Mouse (Mus musculus): Measurements from ENCODE around the gene Nudt22. TPM values are rescaled to one million over a fixed set of nuclear protein-coding genes. Genes with fewer than 3 reads are reported as not detected.

The Nudt22 gene
- polyA plus RNA-seq, 1 experiment from 2014 or later: 15.3 TPM

DNA sequence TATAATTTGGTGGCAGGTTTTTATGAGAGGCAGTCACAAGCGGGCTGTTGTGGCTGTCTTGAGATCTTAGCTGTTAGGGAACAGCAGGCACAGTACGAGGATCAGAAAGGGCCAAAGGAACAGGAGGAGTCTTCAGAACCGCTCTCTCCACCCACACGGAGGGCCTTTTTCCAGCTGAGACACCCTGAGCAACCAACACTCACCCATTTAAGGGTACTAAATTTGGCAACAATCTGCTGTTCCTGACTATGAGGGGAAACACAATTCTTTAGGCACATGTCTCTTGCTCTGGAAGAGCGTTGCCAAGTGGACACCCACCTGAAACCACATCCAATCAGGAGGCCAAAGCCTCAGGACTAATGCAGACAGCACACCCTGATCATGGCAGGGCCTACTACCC lies 33.6 kb upstream of the Nudt22 start:
- ATAC-seq (ENCODE audit: insufficient number of reproducible peaks, insufficient read depth, low FRiP score, low read depth): no peak
- Histone ChIP-seq H3K4me2 (replicated peaks; ENCODE audit: low read depth, low read length) (no peak overlapping the region), H3K4me1 (ENCODE audit: control insufficient read depth, insufficient read depth, low read length) (no peaks in the 10 kb centered on the region), H3K27ac (ENCODE audit: low read length) (no peak overlapping the region), H3K4me3 (ENCODE audit: low read depth, low read length) (no peak overlapping the region), H3K9ac (replicated peaks; ENCODE audit: low read depth, low read length) (no peak overlapping the region), H3K27me3 (ENCODE audit: control insufficient read depth, insufficient read depth, low read length) (no peaks in the 10 kb centered on the region), H3K9me3 (ENCODE audit: control insufficient read depth, low read depth, low read length) (no peaks in the 10 kb centered on the region), H3K36me3 (ENCODE audit: control insufficient read depth, insufficient read depth, low read length) (peaks cover 89% of the 10 kb centered on the region)
- WGBS: 95% methylated on average over 5 of the region's 5 CpGs

DNA sequence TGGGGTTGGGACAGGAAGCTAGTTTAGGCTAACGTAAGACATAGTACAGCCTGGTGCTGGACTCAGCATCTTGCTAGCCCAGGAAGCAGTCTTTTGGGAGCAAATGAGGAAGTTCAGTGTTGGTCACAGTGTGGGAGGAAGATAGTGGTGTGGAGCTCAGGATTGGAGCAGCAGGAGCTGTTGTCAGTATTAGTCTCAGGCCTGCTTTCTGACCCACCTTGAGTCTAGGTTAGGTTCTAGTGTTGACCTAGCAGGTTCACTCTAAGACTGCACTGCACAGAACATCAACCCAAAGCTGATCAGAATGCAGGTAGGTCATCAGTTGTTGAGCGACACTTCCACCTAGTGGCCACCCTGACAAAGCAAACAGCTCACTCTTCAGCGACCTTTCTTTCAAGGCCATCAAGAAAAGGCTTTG lies 24.3 kb upstream of the Nudt22 start:
- 47% methylated on average over 3 of the region's 3 CpGs for WGBS
- ATAC-seq (ENCODE audit: insufficient number of reproducible peaks, insufficient read depth, low FRiP score, low read depth): peak; percentile 73; the same call in 1 of the 2 replicates
- H3K27ac ChIP-seq (ENCODE audit: low read length): no peak overlapping the region

DNA sequence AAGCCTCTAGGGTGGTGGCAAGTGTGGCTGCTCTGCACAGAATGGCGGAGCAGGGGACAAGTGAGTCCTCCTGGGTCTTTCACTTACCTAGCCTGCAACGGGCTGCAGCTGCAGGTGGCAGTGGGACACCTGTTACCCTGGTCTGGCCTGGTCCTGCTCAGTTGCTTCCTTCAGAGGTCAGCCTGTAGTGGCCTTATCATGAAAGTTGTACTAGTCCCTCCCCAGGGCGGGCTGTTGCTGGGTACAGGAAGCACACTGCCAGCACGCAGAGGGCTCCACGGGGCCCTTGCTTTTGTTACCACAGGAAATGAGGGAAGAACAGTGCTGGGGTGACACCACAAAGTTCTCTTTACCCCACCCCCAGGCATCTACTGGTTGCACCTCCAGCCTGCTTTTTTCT lies 23.3 kb upstream of the Nudt22 start, which contains the start of gene Fermt3:
TSS of gene Fermt3 (minus strand) at position 279 of the 400 bp plus-strand sequence.
- whole genome bisulfite sequencing: 88% methylated on average over 5 of the region's 5 CpGs
- no peak within 1 kb of the TSS for H3K27ac ChIP-seq (ENCODE audit: low read length)
- H3K4me1 ChIP-seq (ENCODE audit: control insufficient read depth, insufficient read depth, low read length): no peaks in the 10 kb centered on the region
- H3K36me3 ChIP-seq (ENCODE audit: control insufficient read depth, insufficient read depth, low read length): peaks cover 48% of the 10 kb centered on the region
- H3K9ac ChIP-seq (replicated peaks; ENCODE audit: low read depth, low read length): no peak within 1 kb of the TSS
- H3K4me2 ChIP-seq (replicated peaks; ENCODE audit: low read depth, low read length): no peak within 1 kb of the TSS
- no peaks in the 10 kb centered on the region for H3K9me3 ChIP-seq (ENCODE audit: control insufficient read depth, low read depth, low read length)
- H3K27me3 ChIP-seq (ENCODE audit: control insufficient read depth, insufficient read depth, low read length): no peaks in the 10 kb centered on the region
- no peak within 1 kb of the TSS; the same call in 1 of the 2 replicates for H3K4me3 ChIP-seq (ENCODE audit: low read depth, low read length)
- ATAC-seq (ENCODE audit: insufficient number of reproducible peaks, insufficient read depth, low FRiP score, low read depth): peak; percentile 39; the same call in 1 of the 2 replicates

More for the DNA sequence above, 24.3 kb upstream of the Nudt22 start:
- Histone ChIP-seq H3K9ac (replicated peaks; ENCODE audit: low read depth, low read length) (no peak overlapping the region), H3K27me3 (ENCODE audit: control insufficient read depth, insufficient read depth, low read length) (no peaks in the 10 kb centered on the region), H3K36me3 (ENCODE audit: control insufficient read depth, insufficient read depth, low read length) (peaks cover 58% of the 10 kb centered on the region), H3K4me1 (ENCODE audit: control insufficient read depth, insufficient read depth, low read length) (no peaks in the 10 kb centered on the region), H3K9me3 (ENCODE audit: control insufficient read depth, low read depth, low read length) (no peaks in the 10 kb centered on the region), H3K4me2 (replicated peaks; ENCODE audit: low read depth, low read length) (no peak overlapping the region), H3K4me3 (ENCODE audit: low read depth, low read length) (no peak overlapping the region)

DNA sequence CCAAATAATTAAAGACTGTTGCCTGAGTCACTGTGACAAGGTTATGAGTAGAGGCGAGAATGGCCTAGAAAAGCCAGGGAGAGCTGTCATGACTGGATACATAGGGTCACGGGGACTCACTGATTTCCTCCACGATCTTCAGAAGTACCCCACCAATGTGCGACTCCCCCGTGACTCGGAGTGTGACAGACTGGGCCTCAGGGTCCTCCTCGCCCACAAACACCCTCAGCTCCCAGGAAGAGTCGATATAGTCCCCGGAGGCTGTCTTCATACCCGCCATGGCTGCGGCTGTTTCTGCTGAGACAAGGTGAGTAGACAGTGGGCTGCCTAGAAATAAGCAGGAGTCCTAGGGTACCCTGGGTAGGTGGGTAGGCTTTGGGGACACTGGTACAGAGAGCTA lies 22.6 kb upstream of the Nudt22 start:
- no peaks in the 10 kb centered on the region for H3K27me3 ChIP-seq (ENCODE audit: control insufficient read depth, insufficient read depth, low read length)
- H3K36me3 ChIP-seq (ENCODE audit: control insufficient read depth, insufficient read depth, low read length): peaks cover 44% of the 10 kb centered on the region
- H3K4me1 ChIP-seq (ENCODE audit: control insufficient read depth, insufficient read depth, low read length): no peaks in the 10 kb centered on the region
- H3K4me3 ChIP-seq (ENCODE audit: low read depth, low read length): no peak overlapping the region
- H3K9ac ChIP-seq (replicated peaks; ENCODE audit: low read depth, low read length): no peak overlapping the region
- ATAC-seq (ENCODE audit: insufficient number of reproducible peaks, insufficient read depth, low FRiP score, low read depth): no peak
- H3K4me2 ChIP-seq (replicated peaks; ENCODE audit: low read depth, low read length): no peak overlapping the region
- WGBS: 90% methylated on average over 11 of the region's 11 CpGs
- no peaks in the 10 kb centered on the region for H3K9me3 ChIP-seq (ENCODE audit: control insufficient read depth, low read depth, low read length)
- no peak overlapping the region for H3K27ac ChIP-seq (ENCODE audit: low read length)

DNA sequence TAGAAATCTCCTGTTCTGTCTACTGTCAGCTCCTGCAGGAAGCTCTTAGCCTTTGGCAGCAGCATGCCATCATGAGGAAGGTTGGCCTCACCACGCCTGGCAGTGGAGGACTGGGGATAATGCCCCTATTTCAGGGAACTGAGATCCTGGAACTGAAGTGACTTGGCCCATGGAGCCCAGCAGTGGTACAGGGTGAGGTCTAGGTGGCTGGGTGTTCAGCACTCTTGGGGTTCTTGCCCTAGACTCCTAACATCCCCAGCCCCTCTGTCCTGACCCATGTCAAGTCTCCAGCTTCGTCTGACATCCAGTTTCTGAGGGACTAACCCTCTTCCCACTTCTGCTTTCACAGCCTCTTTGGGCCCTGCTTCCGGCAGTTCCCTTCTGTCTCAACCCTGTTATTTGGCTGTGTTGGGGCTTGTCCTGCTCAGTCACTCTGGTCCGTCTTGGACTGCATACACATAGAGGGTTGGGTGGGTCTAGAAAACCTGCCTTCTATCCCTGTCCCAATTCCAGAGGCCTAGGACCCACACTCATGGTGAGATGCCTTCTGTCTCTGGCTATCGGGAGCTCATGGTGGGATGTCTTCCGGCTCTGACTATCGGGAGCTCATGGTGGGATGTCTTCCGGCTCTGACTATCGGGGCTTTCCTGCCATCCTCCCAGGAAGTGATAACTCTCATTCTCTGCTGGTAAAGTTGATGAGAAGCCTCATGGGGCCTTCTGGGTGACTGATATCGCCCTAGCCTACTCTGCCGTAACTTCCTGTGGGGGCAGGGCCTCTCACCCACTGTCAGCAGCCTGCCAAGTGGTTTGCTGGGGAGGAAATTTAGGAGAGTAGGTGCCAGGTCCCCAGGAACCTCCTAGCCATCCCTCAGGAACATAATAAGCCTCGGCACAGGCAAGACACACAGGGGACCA lies 21.9 kb upstream of the Nudt22 start:
- H3K9ac ChIP-seq (replicated peaks; ENCODE audit: low read depth, low read length): no peak overlapping the region
- ATAC-seq (ENCODE audit: insufficient number of reproducible peaks, insufficient read depth, low FRiP score, low read depth): no peak
- H3K27ac ChIP-seq (ENCODE audit: low read length): no peak overlapping the region
- H3K36me3 ChIP-seq (ENCODE audit: control insufficient read depth, insufficient read depth, low read length): peaks cover 37% of the 10 kb centered on the region
- no peaks in the 10 kb centered on the region for H3K9me3 ChIP-seq (ENCODE audit: control insufficient read depth, low read depth, low read length)
- H3K4me1 ChIP-seq (ENCODE audit: control insufficient read depth, insufficient read depth, low read length): no peaks in the 10 kb centered on the region
- H3K4me3 ChIP-seq (ENCODE audit: low read depth, low read length): no peak overlapping the region
- H3K27me3 ChIP-seq (ENCODE audit: control insufficient read depth, insufficient read depth, low read length): no peaks in the 10 kb centered on the region
- 80% methylated on average over 12 of the region's 12 CpGs for WGBS
- H3K4me2 ChIP-seq (replicated peaks; ENCODE audit: low read depth, low read length): no peak overlapping the region

DNA sequence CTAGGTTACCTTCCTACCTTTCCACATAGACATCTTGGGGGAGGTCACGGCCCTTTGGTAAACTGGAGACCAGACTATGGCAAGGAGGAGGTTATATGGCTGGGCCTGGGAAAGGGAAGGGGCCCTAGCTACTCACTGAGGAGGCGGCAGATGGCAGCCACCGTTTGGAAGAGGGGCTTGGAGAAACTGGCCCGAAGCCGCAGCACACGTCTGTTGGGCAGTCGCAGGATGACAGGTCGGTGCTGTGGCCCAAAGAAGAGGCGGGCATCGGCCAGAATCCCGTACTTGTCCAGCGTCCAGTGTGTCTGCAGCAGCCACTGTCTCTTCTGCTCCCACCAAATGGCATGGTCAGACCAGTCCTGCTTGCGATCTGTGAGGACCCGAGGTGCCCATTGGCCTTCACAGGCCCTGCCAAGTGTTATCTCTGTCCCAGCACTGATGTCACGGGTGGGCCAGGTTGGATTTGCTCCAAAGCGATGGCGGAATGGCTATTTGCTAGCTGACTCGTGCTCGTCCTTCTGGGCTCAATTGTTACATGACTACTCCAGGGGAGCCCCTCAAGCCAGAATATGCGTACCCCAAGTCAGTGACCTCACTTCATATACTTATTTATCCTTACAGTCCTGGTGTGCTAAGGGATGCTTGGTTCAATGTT lies 18.7 kb upstream of the Nudt22 start:
- no peaks in the 10 kb centered on the region for H3K4me1 ChIP-seq (ENCODE audit: control insufficient read depth, insufficient read depth, low read length)
- no peak overlapping the region for H3K9ac ChIP-seq (replicated peaks; ENCODE audit: low read depth, low read length)
- no peaks in the 10 kb centered on the region for H3K27me3 ChIP-seq (ENCODE audit: control insufficient read depth, insufficient read depth, low read length)
- H3K36me3 ChIP-seq (ENCODE audit: control insufficient read depth, insufficient read depth, low read length): peaks cover 9% of the 10 kb centered on the region
- H3K4me2 ChIP-seq (replicated peaks; ENCODE audit: low read depth, low read length): no peak overlapping the region
- no peak overlapping the region for H3K4me3 ChIP-seq (ENCODE audit: low read depth, low read length)
- ATAC-seq (ENCODE audit: insufficient number of reproducible peaks, insufficient read depth, low FRiP score, low read depth): no peak
- H3K27ac ChIP-seq (ENCODE audit: low read length): no peak overlapping the region
- WGBS: 90% methylated on average over 20 of the region's 20 CpGs
- H3K9me3 ChIP-seq (ENCODE audit: control insufficient read depth, low read depth, low read length): no peaks in the 10 kb centered on the region

DNA sequence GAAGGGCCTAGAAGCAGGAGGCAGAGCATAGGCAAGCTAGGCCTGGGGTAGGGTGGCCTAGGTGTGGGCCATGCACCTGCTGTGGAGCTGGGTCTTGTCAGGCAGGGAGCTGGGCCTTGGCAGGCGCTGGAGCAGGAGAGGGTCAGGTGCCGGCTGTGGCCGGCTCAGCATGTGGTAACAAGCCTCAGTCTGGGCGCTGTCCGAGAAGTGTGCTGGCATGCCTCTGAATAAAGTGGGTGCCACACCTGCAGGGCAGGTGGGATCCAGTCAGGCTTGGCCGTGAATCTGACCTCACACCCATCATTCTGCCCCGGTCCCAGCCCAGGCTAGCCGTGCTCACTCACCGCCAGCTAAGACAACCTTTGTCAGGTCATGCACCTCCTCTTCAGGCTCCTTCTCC lies 18.1 kb upstream of the Nudt22 start:
- 86% methylated on average over 9 of the region's 9 CpGs for WGBS
- peaks cover 4% of the 10 kb centered on the region for H3K36me3 ChIP-seq (ENCODE audit: control insufficient read depth, insufficient read depth, low read length)
- no peak overlapping the region for H3K4me3 ChIP-seq (ENCODE audit: low read depth, low read length)
- ATAC-seq (ENCODE audit: insufficient number of reproducible peaks, insufficient read depth, low FRiP score, low read depth): no peak
- no peak overlapping the region for H3K9ac ChIP-seq (replicated peaks; ENCODE audit: low read depth, low read length)
- H3K4me1 ChIP-seq (ENCODE audit: control insufficient read depth, insufficient read depth, low read length): no peaks in the 10 kb centered on the region
- no peaks in the 10 kb centered on the region for H3K9me3 ChIP-seq (ENCODE audit: control insufficient read depth, low read depth, low read length)
- H3K4me2 ChIP-seq (replicated peaks; ENCODE audit: low read depth, low read length): no peak overlapping the region
- H3K27ac ChIP-seq (ENCODE audit: low read length): no peak overlapping the region
- H3K27me3 ChIP-seq (ENCODE audit: control insufficient read depth, insufficient read depth, low read length): no peaks in the 10 kb centered on the region

DNA sequence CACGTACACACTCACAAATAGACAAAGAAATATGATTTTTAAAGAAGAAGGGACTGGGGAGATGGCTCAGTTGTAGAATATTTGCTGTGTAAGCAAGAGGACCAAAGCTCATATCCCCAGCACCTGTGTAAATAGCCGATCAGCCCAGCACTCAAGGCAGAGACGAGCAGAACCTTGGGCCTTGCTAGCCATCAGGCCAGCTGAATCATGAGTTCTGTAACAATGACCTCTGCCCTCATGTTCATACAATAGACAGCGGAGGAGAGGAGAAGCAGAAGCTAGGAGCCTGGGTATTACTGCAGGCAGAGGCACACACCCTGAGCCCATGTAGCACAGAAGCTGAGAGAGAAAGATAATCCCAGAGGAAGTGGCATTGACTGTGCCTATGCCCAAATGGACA lies 16.5 kb upstream of the Nudt22 start:
- Histone ChIP-seq H3K27ac (ENCODE audit: low read length) (no peak overlapping the region), H3K9me3 (ENCODE audit: control insufficient read depth, low read depth, low read length) (no peaks in the 10 kb centered on the region), H3K27me3 (ENCODE audit: control insufficient read depth, insufficient read depth, low read length) (no peaks in the 10 kb centered on the region), H3K36me3 (ENCODE audit: control insufficient read depth, insufficient read depth, low read length) (no peaks in the 10 kb centered on the region), H3K4me2 (replicated peaks; ENCODE audit: low read depth, low read length) (no peak overlapping the region), H3K9ac (replicated peaks; ENCODE audit: low read depth, low read length) (no peak overlapping the region), H3K4me1 (ENCODE audit: control insufficient read depth, insufficient read depth, low read length) (no peaks in the 10 kb centered on the region), H3K4me3 (ENCODE audit: low read depth, low read length) (no peak overlapping the region)
- ATAC-seq (ENCODE audit: insufficient number of reproducible peaks, insufficient read depth, low FRiP score, low read depth): no peak
- 73% methylated on average over 4 of the region's 4 CpGs for WGBS
